8 mouse cellular contexts compared by ENCODE assay signal in the genomic region with DNA sequence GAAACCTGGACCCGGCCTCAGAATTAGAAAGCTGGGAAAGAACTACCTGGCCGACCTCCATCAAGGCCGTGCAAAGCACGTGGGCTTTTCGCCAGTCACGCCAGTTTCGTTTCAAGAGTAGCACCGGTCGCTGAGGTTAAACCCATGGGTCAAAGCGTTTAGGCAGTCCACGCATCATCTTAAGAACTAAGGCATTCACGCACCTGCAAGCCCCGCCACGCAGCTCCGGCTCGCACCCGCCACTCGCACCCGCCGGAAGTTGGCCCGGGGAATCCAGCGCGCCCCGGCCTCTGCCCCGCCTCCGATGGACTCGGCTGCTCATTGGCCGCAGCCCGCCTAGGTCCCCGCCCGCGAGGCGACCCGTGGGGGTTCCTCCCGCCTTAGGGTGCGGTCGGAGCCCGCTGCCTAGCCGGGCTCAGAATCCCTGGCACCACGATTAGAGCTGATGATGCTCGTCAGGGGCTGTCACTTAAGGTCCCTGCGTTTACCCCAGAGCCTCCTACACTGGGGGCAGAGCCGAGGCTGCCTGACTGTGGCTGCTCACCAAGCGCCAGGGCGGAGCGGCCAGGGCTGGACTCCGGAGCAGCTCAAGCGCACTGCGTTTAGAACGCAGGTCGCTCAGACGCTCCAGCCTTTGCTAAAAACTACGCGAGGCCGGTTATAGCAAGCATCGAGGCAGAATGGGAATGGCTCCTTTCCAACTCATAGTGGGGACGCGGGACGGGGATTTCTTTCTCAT. TPM values are rescaled to one million over a fixed set of nuclear protein-coding genes. Genes with fewer than 3 reads are reported as not detected.
A peak's percentile ranks its signal among the peaks of the same experiment; 100 is the strongest.
DNase-seq lines count a peak whose midpoint lies in the region; ATAC-seq and TF ChIP-seq lines count a peak whose summit lies in the region.

A gene (minus strand): TSS at position 272 of the 739 bp plus-strand sequence.

- peak within 1 kb of the TSS; percentile 77 for H3K9ac ChIP-seq in heart, embryonic 15.5 days
- H3K9ac ChIP-seq in liver, embryonic 14.5 days (replicated peaks) = peak within 1 kb of the TSS; percentile 95
- H3K9ac ChIP-seq in neural tube, embryonic 11.5 days (ENCODE audit: low read length) = peak within 1 kb of the TSS; percentile 85

- peaks cover 29% of the 10 kb centered on the region for H3K4me1 ChIP-seq in forebrain, embryonic 10.5 days
- peaks cover 6% of the 10 kb centered on the region for H3K4me1 ChIP-seq in heart, embryonic 15.5 days (replicated peaks)
- peaks cover 10 to 13% of the 10 kb centered on the region in 2 experiments for H3K4me1 ChIP-seq in liver, embryonic 14.5 days (replicated peaks; ENCODE audit: control insufficient read depth in 2 of 2, insufficient read depth in 2 of 2, low read length in 1 of 2)
- peaks cover 5% of the 10 kb centered on the region; the same call in 1 of the 2 replicates for H3K4me1 ChIP-seq in neural tube, embryonic 11.5 days (ENCODE audit: control insufficient read depth, insufficient read depth, low read length)

- ATAC-seq in CD4-positive, CD25-positive, alpha-beta regulatory T cell, adult 4 months = peak; percentile 74
- ATAC-seq in heart, embryonic 15.5 days (replicated peaks; ENCODE audit: insufficient number of reproducible peaks, insufficient read depth, low FRiP score, low read depth) = peak; percentile 88
- ATAC-seq in liver, embryonic 14.5 days (ENCODE audit: insufficient read depth) = peak; percentile 81
- ATAC-seq in neural tube, embryonic 11.5 days (ENCODE audit: insufficient read depth, low FRiP score, low TSS enrichment) = peak; percentile 88

- no peaks in the 10 kb centered on the region for H3K9me3 ChIP-seq in forebrain, embryonic 10.5 days
- H3K9me3 ChIP-seq in heart, embryonic 15.5 days (replicated peaks) = no peaks in the 10 kb centered on the region
- H3K9me3 ChIP-seq in liver, embryonic 14.5 days (ENCODE audit: control insufficient read depth, low read length) = no peaks in the 10 kb centered on the region
- H3K9me3 ChIP-seq in neural tube, embryonic 11.5 days (ENCODE audit: control insufficient read depth, low read length) = no peaks in the 10 kb centered on the region

- H3K4me3 ChIP-seq in forebrain, embryonic 10.5 days = peak within 1 kb of the TSS; percentile 87
- peak within 1 kb of the TSS; percentile 70 for H3K4me3 ChIP-seq in heart, embryonic 15.5 days
- H3K4me3 ChIP-seq in liver, embryonic 14.5 days (ENCODE audit: insufficient read depth in 1 of 2, low read depth in 2 of 2, low read length in 2 of 2) = peak within 1 kb of the TSS; percentile 85 to 88
- H3K4me3 ChIP-seq in neural tube, embryonic 11.5 days (ENCODE audit: low read depth, low read length) = peak within 1 kb of the TSS; percentile 70

- TF ChIP-seq EP300 in liver, embryonic 14.5 days (IDR thresholded peaks at IDR 0.05; ENCODE audit: low read depth) = no peak

- 0 out of 2 replicates have a peak, but pooled peaks have one; percentile 2 for TF ChIP-seq CTCF in liver, embryonic 14.5 days (IDR thresholded peaks at IDR 0.05; ENCODE audit: low read depth)

- peaks cover 33% of the 10 kb centered on the region for H3K36me3 ChIP-seq in forebrain, embryonic 10.5 days (replicated peaks)
- peaks cover 14% of the 10 kb centered on the region for H3K36me3 ChIP-seq in heart, embryonic 15.5 days
- H3K36me3 ChIP-seq in liver, embryonic 14.5 days (replicated peaks; ENCODE audit: control insufficient read depth, insufficient read depth, low read depth) = peaks cover 15% of the 10 kb centered on the region
- peaks cover 4% of the 10 kb centered on the region for H3K36me3 ChIP-seq in neural tube, embryonic 11.5 days (ENCODE audit: control insufficient read depth, insufficient read depth, low read length)

- peak; percentile 85 for DNase-seq in c-Kit-negative CD71-positive TER-119-positive erythroid progenitor cells, embryonic 14.5 days (ENCODE audit: low read depth, low spot score)
- DNase-seq in forebrain, embryonic 10.5 days (ENCODE audit: extremely low spot score, low spot score) = peak; percentile 90
- DNase-seq in kidney, postnatal 25 days = peak; percentile 93 to 98
- peak; percentile 86 to 89 (median 87) for DNase-seq in liver, embryonic 14.5 days (ENCODE audit: low read depth in 3 of 3, low spot score in 3 of 3)
- DNase-seq in neural tube, embryonic 11.5 days (ENCODE audit: low spot score) = peak; percentile 94
- peak; percentile 79 for DNase-seq in telencephalon, adult 2 months (ENCODE audit: low read depth, low spot score)

- under 1% methylated on average over 59 of the region's 59 CpGs for WGBS in forebrain, embryonic 10.5 days
- WGBS in heart, embryonic 15.5 days = under 1% methylated on average over 59 of the region's 59 CpGs
- under 1% methylated on average over 59 of the region's 59 CpGs for WGBS in liver, embryonic 14.5 days (ENCODE audit: insufficient replicate concordance)
- WGBS in neural tube, embryonic 11.5 days = under 1% methylated on average over 59 of the region's 59 CpGs

- peak within 1 kb of the TSS; percentile 98 for H3K4me2 ChIP-seq in heart, embryonic 15.5 days
- H3K4me2 ChIP-seq in liver, embryonic 14.5 days (ENCODE audit: low read depth) = peak within 1 kb of the TSS; percentile 99
- peak within 1 kb of the TSS; percentile 98 for H3K4me2 ChIP-seq in neural tube, embryonic 11.5 days (ENCODE audit: low read depth)

- H3K27ac ChIP-seq in forebrain, embryonic 10.5 days = peak within 1 kb of the TSS; percentile 99
- peak within 1 kb of the TSS; percentile 99 for H3K27ac ChIP-seq in heart, embryonic 15.5 days
- H3K27ac ChIP-seq in liver, embryonic 14.5 days = peak within 1 kb of the TSS; percentile 97
- peak within 1 kb of the TSS; percentile 94 for H3K27ac ChIP-seq in neural tube, embryonic 11.5 days (ENCODE audit: low read depth, low read length)

- H3K27me3 ChIP-seq in forebrain, embryonic 10.5 days (ENCODE audit: poor library complexity, severe bottlenecking) = no peaks in the 10 kb centered on the region
- H3K27me3 ChIP-seq in heart, embryonic 15.5 days = no peaks in the 10 kb centered on the region
- no peaks in the 10 kb centered on the region for H3K27me3 ChIP-seq in liver, embryonic 14.5 days (ENCODE audit: control insufficient read depth, insufficient read depth, low read length)
- no peaks in the 10 kb centered on the region for H3K27me3 ChIP-seq in neural tube, embryonic 11.5 days (ENCODE audit: control insufficient read depth, insufficient read depth, low read length)

RNA-seq across cellular contexts. Expression of the gene that starts here (rescaled TPM):
- 10 to 100 TPM; 60.1 to 96.6 TPM for polyA plus RNA-seq in CD4-positive, CD25-positive, alpha-beta regulatory T cell, adult 4 months (2017; shearing (Covaris generic))
- 204 and 211 TPM in 2 replicates for polyA plus RNA-seq in forebrain, embryonic 10.5 days (2016; fragmentation: Nextera tagmentation; extraction: Ambion mirVana)
- polyA plus RNA-seq in heart, embryonic 15.5 days (2015; fragmentation: Nextera tagmentation; extraction: Ambion mirVana) = 61.2 and 78.8 TPM in 2 replicates
- 35.1 and 42.3 TPM in 2 replicates for polyA plus RNA-seq in liver, embryonic 14.5 days (2012; rRNA removed)
- polyA plus RNA-seq in liver, embryonic 14.5 days (2014; fragmentation: Nextera tagmentation; extraction: Ambion mirVana) = 61.3 and 75.1 TPM in 2 replicates
- polyA plus RNA-seq in neural tube, embryonic 11.5 days (2014; fragmentation: Nextera tagmentation; extraction: Ambion mirVana) = 106 and 116 TPM in 2 replicates

Comparison
In these comparisons a context has a peak if more than half of its experiments do, and no peak if none do; other contexts are left out.
1. Peak in every context shown above with its lines: DNase-seq, ATAC-seq, H3K4me3 ChIP-seq and H3K27ac ChIP-seq.